Mouse (Mus musculus): Measurements from ENCODE around the gene Gm20773.
"Not testable (repeated sequence)": the region's sequence is repeated elsewhere in the genome, so short reads cannot be mapped to it uniquely, and the experiment has no call there.

Gm20773 gene

DNA sequence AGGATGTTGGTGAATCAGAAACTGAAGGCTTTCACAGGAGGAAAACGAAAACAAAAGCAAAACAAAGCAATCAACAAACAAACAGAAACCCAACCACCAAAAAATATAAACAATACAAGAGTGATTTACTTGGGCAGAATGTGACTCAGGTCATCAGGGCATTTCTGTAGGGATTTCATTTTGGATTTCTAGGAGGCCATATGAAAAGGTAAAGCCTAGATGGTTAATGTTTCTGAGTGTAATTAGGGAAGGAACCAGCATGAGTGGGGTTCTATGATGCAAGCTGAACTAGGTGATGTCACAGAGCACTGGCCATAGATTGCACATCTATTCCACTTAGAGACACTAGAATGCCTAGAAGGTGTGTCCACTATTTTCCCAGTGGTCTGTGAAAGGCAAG, at the start of gene Gm20773:
Gene Gm20773, plus strand, starts transcription at position 301 of the 400 bp plus-strand sequence.
- not testable (repeated sequence) for DNase-seq

DNA sequence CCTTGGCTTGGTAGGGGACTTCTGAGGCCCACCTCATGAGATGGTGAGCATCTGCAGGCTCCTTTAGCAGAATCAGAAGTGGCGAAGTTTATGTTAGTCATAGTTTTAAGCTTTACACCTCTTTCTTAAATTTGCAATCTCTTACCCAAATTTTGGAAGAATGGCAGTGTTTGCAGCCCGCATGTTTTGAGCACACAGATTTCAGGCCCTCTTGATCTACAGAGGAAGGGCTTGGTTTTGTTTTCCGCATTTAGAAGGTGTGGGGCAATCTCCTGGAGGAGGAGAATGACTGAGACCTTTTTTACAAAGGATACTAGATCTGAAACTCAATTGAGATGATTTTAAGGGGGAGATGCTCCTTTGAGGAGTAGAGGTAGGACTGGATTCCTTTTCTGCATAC, 28.3 kb upstream of the Gm20773 start, which contains the start of gene Gm21866:
Gene Gm21866, minus strand, starts transcription at position 101 of the 400 bp plus-strand sequence.
- DNase-seq = not testable (repeated sequence)
